Mouse (Mus musculus) intestine, postnatal 0 days (tissue): ENCODE measurements at regions not wholly inside any gene's neighbourhood (a gene's known extent, or its start where the extent isn't known, plus 50 kb on each side); places are given as distances from the start of the nearest gene placed in this dataset.

Experiments
- ATAC-seq: fragments of 200-750 bp; cut with Nextera tagmentation; 2 replicates; pipeline ENCODE4 v1.8.0; 2017; ENCODE audit warnings: mild to moderate bottlenecking, moderate TSS enrichment, moderate library complexity
- H3K27ac ChIP-seq: fragments of 300-500 bp; sonication (generic); 2 replicates; pipeline ENCODE4 v1.5.1; 2014; ENCODE audit warnings: mild to moderate bottlenecking, low read depth, low read length, moderate library complexity
- H3K27me3 ChIP-seq: fragments of 300-500 bp; sonication (generic); replicated peaks from 2 replicates; pipeline ENCODE4 v1.6.1; 2014; ENCODE audit warnings: low read length, mixed read lengths; ENCODE audit not compliant: control insufficient read depth, insufficient read depth
- H3K36me3 ChIP-seq: fragments of 300-500 bp; sonication (generic); 2 replicates; pipeline ENCODE4 v1.6.1; 2014; ENCODE audit warnings: mild to moderate bottlenecking, moderate library complexity; ENCODE audit not compliant: control insufficient read depth, insufficient read depth
- H3K4me1 ChIP-seq: fragments of 300-500 bp; sonication (generic); replicated peaks from 2 replicates; pipeline ENCODE4 v1.6.1; 2014; ENCODE audit warnings: antibody characterized with exemption, low read length, mixed read lengths; ENCODE audit not compliant: control insufficient read depth, insufficient read depth
- H3K4me2 ChIP-seq: fragments of 300-500 bp; sonication (generic); replicated peaks from 2 replicates; pipeline ENCODE4 v1.6.1; 2014; ENCODE audit warnings: low read depth, mild to moderate bottlenecking, moderate library complexity
- H3K4me3 ChIP-seq: fragments of 300-500 bp; sonication (generic); 2 replicates; pipeline ENCODE4 v1.5.1; 2014; ENCODE audit warnings: low read depth, low read length
- H3K9ac ChIP-seq: fragments of 300-500 bp; sonication (generic); 2 replicates; pipeline ENCODE4 v1.6.1; 2014; ENCODE audit warnings: mild to moderate bottlenecking, low read depth, low read length
- H3K9me3 ChIP-seq: fragments of 300-500 bp; sonication (generic); 2 replicates; pipeline ENCODE4 v1.6.1; 2016; ENCODE audit warnings: mixed run types; ENCODE audit not compliant: control insufficient read depth
- CTCF ChIP-seq: sonication (generic); IDR thresholded peaks from 2 replicates; pipeline ENCODE4 v1.5.1; 2016; ENCODE audit warnings: low read depth, mild to moderate bottlenecking, control low read depth, antibody characterized with exemption, moderate library complexity
- WGBS: fragments of 180-500 bp; shearing (Covaris S2); extraction: QIAGEN DNeasy Blood & Tissue Kit; methylation state at CpG from one replicate; pipeline ENCODE4 v1.1.7; 2014; 5-methylcytosine and 5-hydroxymethylcytosine counted together

DNA sequence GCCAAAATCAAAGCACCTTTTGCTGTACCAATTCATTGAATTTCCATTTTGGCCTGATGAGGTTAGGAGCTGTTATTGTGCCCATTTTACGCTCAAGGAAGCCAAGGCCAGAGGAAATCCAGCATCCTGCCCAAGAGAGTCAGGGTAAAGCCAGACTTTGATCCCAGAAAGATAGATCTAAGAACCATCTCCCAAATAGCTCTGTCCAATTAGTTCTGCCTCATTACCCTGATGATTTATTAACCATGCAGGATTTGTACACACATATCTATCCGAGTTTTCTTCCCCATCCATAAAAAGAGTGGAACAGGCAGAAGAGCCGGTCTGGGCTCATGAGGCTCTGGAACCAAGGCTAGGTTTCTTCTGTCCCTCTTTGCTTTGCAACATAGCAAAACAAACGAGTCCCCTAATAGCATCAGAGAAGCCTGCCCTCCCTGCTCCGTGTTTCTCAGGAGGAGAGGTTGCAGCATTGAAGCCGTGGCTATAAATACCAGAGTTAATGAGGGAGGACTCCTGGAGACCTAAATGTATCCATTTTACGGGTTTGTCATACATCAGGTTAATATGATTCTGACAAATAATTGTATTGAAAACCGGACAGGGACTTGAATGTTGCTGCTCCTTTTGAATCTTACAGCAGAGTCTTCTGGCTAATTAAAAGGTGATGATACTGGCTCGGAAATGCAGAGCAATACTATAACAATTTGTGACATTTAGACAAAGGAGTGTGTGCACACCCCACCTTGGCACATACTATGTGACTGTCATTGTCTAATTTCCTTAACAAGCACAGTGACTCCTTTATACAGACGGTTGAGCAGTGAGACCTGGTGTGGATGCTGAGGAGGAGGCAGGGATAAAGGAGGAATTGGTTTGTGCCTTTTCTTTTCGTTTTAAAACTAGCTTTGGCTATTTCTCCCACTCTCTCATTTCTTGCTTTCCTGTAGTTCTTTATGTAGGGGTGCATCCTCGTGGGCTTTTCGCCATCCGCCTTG is 185.0 kb downstream of the Cd47 start:
- no peak for TF ChIP-seq CTCF
- WGBS, result 57% methylated on average over 14 of the region's 14 CpGs
- Histone ChIP-seq H3K4me1 (no peaks in the 10 kb centered on the region), H3K9ac (no peak overlapping the region), H3K4me3 (no peak overlapping the region), H3K9me3 (no peaks in the 10 kb centered on the region), H3K27me3 (no peaks in the 10 kb centered on the region), H3K36me3 (no peaks in the 10 kb centered on the region), H3K4me2 (no peak overlapping the region), H3K27ac (no peak overlapping the region)
- ATAC-seq, result no peak

DNA sequence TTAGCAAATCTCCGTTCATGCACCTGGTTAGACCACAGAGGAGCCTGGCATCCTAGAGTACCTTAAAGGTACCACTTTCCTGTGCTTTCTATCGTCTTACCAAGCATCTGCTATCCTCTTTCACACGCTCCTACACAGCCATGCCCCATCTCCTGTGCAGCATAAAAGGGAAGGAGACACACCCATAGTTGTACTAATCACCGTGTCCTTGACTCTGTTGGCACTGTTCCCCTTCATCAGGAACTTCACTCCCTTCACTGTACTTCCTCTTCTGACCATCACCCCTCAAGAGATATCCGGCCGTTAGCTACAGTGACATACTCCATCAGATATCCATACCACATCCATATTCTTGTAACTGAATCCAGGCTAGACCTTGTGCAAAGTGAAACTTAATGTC is 186.6 kb downstream of the Cd47 start:
- Histone ChIP-seq H3K9me3 (no peaks in the 10 kb centered on the region), H3K4me2 (no peak overlapping the region), H3K4me3 (no peak overlapping the region), H3K36me3 (no peaks in the 10 kb centered on the region), H3K9ac (no peak overlapping the region), H3K27me3 (no peaks in the 10 kb centered on the region), H3K27ac (no peak overlapping the region), H3K4me1 (no peaks in the 10 kb centered on the region)
- TF ChIP-seq CTCF, result no peak
- 32% methylated on average over 6 of the region's 6 CpGs for WGBS
- no peak for ATAC-seq

DNA sequence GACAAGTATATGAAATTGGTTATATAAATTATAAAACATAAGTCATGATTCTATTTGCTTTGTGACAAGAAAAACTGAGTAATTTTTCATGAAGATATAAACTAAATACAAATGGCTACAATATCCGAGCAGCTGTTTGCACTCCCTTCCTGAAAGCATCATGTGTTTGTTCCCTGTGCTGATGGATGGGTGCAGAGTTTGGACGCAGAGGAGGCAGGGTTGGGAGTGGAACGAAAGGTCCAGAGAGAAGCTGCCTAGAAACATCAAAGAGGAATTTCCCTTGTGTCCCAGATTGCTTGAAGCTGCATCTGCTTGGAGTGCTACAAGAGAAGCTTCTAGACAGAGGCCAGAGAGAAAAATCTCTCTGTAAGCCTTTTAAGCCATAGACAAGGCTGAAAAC is 195.5 kb downstream of the Cd47 start:
- no peak for ATAC-seq
- H3K4me3 ChIP-seq, result no peak overlapping the region
- no peaks in the 10 kb centered on the region for H3K27me3 ChIP-seq
- no peak overlapping the region for H3K9ac ChIP-seq
- H3K4me2 ChIP-seq, result no peak overlapping the region
- H3K9me3 ChIP-seq, result no peaks in the 10 kb centered on the region
- H3K4me1 ChIP-seq, result 0 out of 2 replicates have a peak, but pooled peaks cover 4% of the 10 kb centered on the region
- WGBS, result 57% methylated on average over 3 of the region's 3 CpGs
- no peaks in the 10 kb centered on the region for H3K36me3 ChIP-seq
- TF ChIP-seq CTCF, result no peak
- H3K27ac ChIP-seq, result no peak overlapping the region

DNA sequence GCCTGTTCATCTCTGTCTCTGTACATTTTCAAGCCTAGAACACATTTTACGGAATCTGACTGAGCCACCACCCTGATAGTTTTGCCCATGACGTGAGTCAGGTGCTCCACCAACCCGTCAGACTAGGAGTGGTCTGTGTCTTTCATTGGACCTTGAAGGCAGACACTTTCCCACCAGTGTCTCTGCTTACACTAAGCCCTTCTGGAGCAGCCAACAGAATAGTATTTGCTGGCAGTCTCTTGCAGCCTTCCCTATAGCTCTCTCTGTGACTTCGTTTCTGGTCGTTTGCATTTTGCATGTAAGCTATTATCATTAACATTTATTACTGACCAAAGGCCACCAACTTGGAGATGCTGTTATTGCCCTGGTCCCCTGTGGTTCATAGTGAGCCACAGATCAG is 196.3 kb downstream of the Cd47 start:
- Histone ChIP-seq H3K36me3 (no peaks in the 10 kb centered on the region), H3K4me2 (no peak overlapping the region), H3K4me1 (0 out of 2 replicates have a peak, but pooled peaks cover 4% of the 10 kb centered on the region), H3K27ac (no peak overlapping the region), H3K27me3 (no peaks in the 10 kb centered on the region), H3K9me3 (no peaks in the 10 kb centered on the region), H3K4me3 (no peak overlapping the region), H3K9ac (no peak overlapping the region)
- ATAC-seq, result 0 out of 2 replicates have a peak, but pooled peaks have one; percentile 25
- no peak for TF ChIP-seq CTCF
- 45% methylated on average over 5 of the region's 5 CpGs for WGBS

DNA sequence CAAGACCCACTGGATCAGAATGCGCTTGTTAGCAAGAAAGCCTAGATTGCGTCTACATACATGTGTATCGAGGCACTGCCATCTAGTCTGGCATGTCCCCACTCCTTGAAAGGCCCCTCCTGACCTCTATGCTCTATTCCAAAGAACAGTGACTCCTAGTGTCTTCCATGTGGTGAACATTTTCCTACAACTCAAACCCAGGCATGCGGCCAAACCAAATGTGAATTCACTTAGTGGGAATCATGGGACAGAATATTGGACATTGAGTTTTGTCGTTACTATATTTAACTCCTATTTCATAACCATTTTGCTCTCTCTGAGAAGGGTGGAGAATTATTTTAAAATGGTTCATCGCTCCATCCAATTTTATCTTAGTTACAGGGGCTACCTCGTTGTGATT is 196.7 kb downstream of the Cd47 start:
- 0 out of 2 replicates have a peak, but pooled peaks have one; percentile 6 for ATAC-seq
- no peak overlapping the region for H3K27ac ChIP-seq
- H3K4me2 ChIP-seq, result no peak overlapping the region
- no peak overlapping the region for H3K4me3 ChIP-seq
- H3K9me3 ChIP-seq, result no peaks in the 10 kb centered on the region
- no peak overlapping the region for H3K9ac ChIP-seq
- 88% methylated on average over 7 of the region's 7 CpGs for WGBS
- H3K4me1 ChIP-seq, result 0 out of 2 replicates have a peak, but pooled peaks cover 4% of the 10 kb centered on the region
- H3K27me3 ChIP-seq, result no peaks in the 10 kb centered on the region
- H3K36me3 ChIP-seq, result no peaks in the 10 kb centered on the region
- TF ChIP-seq CTCF, result peak; percentile 28; the same call in 1 of the 2 replicates

DNA sequence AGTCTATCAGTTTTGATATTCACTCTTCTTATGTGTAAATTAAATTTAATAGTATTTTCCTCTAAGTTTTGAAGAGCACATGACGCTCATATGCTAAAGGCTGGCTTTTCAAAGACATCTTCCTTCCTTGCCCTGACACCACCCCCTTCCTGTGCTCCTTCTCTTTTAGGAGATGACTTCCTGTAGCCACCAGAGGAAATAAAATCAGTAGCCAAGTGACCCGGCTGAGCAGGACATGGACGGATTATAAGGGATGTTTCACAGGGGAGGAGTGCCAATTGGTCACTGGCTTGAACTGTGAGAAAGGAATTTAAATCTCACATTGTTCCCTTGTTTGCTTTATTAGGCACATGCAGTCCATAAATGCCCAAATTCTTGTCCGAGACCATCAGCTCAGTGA is 200.5 kb downstream of the Cd47 start:
- H3K36me3 ChIP-seq, result no peaks in the 10 kb centered on the region
- H3K27me3 ChIP-seq, result no peaks in the 10 kb centered on the region
- no peak for TF ChIP-seq CTCF
- 69% methylated on average over 4 of the region's 4 CpGs for WGBS
- no peak overlapping the region for H3K27ac ChIP-seq
- H3K4me3 ChIP-seq, result no peak overlapping the region
- H3K9me3 ChIP-seq, result no peaks in the 10 kb centered on the region
- H3K4me1 ChIP-seq, result 0 out of 2 replicates have a peak, but pooled peaks cover 4% of the 10 kb centered on the region
- no peak for ATAC-seq
- H3K9ac ChIP-seq, result no peak overlapping the region
- no peak overlapping the region for H3K4me2 ChIP-seq
